Mouse (Mus musculus) kidney, adult 2 months (tissue): Measurements from ENCODE around the gene Tub.

ENCODE experiments used
- CTCF ChIP-seq: fragments of 200-500 bp; conservative IDR thresholded peaks from 2 replicates; pipeline ENCODE4 v1.5.1; 2011; ENCODE audit warnings: low read depth, mild to moderate bottlenecking, control low read depth, low read length, moderate library complexity, mixed read lengths; ENCODE audit not compliant: insufficient read depth, insufficient read length
- POLR2A ChIP-seq: fragments of 200-500 bp; IDR thresholded peaks from one replicate; pipeline ENCODE4 v1.6.1; 2011; ENCODE audit warnings: low read depth, low read length, control low read depth

DNA sequence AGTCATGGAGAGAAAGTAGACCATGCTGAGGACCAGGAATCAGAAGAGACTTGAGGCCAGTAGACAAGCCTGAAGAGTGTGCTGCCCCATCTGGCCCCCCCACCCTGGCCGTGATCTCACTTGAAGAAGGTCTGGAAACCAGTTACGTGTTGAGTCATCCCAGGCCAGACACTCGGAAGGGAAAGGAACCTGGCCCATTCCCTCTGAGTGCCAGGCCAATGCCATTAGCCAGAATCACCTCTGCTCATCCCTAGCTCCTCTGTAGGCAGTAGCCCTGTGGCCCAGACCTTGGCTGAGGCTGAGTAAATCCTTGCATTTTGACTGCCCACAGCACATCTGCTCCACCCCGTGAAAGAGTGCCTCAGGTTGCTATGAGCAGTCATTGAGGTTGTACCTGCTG lies 51.8 kb downstream of the Tub start:
- TF ChIP-seq CTCF (no peak), POLR2A (no peak)
